Mouse (Mus musculus): ENCODE data around the gene Trit1.

- TF ChIP-seq CTCF (IDR thresholded peaks at IDR 0.05; ENCODE audit: extremely low read depth, insufficient read length, insufficient replicate concordance, low read depth, low read length) (peak; percentile 50; the same call in 1 of the 2 replicates), POLR2A (IDR thresholded peaks at IDR 0.05; ENCODE audit: low read depth, low read length) (no peak)
These were observed 55.0 kb downstream of the Trit1 start for GRCm38 (mm10) chr4:123071266-123071966.
